Mouse (Mus musculus) spleen, postnatal 36 days (tissue): ENCODE results near the gene Gprin1.
A peak's percentile ranks its signal among the peaks of the same experiment; 100 is the strongest.

Source experiments
- DNase-seq, 2 experiments: peaks; one replicate each; pipeline ENCODE4 v3.0.0; 2022; ENCODE audit warnings: low spot score in 2 of 2, mixed read lengths in 1 of 2

Gprin1 gene

GRCm38 (mm10) chr13:54760164-54760795, 10.6 kb upstream of the Gprin1 start:
- no peak for DNase-seq

DNA sequence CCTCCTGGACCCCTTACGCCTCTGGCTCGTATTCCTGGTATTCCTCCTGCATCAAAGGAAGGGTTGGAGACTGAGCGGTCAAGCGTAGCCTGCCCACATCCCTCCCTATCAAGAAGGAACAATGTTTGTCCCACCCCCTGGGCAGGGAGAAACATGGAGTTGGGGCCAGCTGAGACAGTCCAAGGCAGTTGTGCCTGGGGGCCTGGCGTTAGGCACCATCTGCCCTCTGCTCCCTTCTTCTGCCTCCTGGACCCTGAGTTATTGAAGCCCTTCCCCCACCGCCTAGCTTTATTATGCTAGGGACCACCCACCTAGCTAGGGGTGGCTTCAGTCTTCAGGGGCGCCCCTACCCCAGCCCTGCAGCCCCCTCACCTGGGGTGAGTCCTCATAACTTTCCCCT, 9.8 kb upstream of the Gprin1 start:
- DNase-seq, result no peak

- no peak for DNase-seq
These were observed 9.2 kb upstream of the Gprin1 start for GRCm38 (mm10) chr13:54758756-54759470.

- peak; percentile 19 to 22 for DNase-seq
These were observed 8.5 kb upstream of the Gprin1 start for GRCm38 (mm10) chr13:54758045-54758755.

- no peak for DNase-seq
These were observed 7.6 kb upstream of the Gprin1 start for GRCm38 (mm10) chr13:54757093-54757830.

DNA sequence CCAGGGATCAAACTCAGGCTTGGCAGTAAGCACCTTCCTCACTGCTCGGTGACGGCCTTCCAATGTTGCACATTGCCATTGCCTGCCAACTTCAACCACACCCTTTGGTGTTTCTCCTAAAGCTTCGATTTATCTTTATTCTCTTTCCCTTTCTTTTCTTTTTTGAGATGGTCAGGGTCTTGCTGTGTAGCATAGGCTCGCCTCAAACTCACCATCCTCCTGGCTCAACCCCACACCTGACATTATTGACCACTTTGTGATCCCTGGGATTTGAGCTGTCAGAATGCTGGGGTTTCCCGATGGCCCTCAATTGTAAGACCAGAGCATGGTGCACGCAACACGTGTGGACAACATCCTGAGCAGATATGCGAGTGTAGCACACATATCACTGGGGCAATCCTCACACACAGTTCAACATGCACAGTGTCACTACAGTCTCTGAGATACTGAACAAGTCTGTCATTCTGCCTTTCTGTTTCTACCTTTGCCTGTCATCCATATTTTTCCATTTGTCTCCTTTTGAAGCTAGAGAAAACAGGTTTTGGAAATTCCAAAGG, 6.6 kb upstream of the Gprin1 start:
- DNase-seq, result no peak

- DNase-seq, result no peak
These were observed 5.6 kb upstream of the Gprin1 start for GRCm38 (mm10) chr13:54755201-54755830.

DNA sequence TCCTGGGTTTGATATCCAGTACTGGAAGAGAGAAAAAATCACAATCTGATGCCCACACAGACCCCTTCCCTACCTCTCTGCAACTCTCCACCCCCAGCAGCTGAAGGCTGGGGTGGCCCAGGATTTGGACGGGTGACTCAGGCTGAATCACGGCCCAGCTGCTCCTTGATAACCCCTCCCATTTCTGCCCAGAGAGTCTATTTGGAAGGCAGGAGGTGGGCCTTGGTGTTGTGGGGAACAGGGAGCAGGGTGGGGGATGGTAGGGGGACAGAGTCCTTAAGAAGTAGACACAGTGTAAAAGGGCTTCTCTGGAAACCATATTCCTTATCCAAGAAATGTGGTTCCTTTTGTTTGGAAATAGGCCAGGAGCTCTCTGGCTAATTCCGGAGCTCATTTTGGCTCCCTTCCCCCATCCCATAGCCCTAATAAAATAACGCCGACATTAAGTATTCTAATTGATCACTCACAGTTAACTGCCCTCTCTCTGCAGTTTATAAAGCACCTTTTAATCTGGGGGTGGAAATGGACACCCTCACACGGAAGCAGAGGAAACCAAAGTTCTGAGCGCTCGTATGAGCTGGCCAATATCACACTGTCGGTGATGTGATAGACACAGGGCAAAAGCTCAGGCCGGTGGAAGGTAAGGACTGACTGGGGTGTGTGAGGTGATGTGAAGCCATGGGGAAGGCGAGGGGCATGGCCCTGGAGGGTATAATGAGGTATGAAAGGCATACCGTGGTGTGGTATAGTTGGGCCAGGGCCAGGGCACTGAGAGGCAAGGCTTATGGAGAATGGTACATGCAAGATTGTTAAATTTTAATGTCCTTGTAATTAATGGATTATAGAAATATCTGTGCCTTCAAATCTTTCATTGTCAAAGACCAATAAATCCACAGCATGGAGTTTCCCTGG, 4.8 kb upstream of the Gprin1 start:
- no peak for DNase-seq

DNA sequence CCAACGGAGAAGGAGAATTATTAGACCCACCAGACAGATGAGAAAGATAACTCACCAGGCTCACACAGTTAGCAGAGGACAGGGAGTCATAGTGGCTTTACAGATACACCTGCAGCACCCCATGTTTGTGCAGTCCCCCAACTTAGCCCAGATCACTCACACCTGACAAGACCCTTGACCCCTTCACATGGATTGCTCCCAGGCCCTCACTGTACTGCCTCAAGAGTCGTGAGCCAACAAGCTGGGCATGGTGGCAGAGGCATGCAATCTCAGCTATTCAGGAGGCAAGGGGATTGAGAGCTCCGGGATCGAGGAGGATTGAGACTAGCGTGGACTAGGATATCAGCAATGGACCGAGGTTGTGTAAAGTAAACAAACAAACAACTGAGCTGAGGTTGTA, 4.1 kb upstream of the Gprin1 start:
- DNase-seq, result no peak

GRCm38 (mm10) chr13:54752656-54753055, 3.0 kb upstream of the Gprin1 start:
- no peak for DNase-seq

- no peak for DNase-seq
These were observed 1.0 kb upstream of the Gprin1 start for GRCm38 (mm10) chr13:54750699-54751098.

DNA sequence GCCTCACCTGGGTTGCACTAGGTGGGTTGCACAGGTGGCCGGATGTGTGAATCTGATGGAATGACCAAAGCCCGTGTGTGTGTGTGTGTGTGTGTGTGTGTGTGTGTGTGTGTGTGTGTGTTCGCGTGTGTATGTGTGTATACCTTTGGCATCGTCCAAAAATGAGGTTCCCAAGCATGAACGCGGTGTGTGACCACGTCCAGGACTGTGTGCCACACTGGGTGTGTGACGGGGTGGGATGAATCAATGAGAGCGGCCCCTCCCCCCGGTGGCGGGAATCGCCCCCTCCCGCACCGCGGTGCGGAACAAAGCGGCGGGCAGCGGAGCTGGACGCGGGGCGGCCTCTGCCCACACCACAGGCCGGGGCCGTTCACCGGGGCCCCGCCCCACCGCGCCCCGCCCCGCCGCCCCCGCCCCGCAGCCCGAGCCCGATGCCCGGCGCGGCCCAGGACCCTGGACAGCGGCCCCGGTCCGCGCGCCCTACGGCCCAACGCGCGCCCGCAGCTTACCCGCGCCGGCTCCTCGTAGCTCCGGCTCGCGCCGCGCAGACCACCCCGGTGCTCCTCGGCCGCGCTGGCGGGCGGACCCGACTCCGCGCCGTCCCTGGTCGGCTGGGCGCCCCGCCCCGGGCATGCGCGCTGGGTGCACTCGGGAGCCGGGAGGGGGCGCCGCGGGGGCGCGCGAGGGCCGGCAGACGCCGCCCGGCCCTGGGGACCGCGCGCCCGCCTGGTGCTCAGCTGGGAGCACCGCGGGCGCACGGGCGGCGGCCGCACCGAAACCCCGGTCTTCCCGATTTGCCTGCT, 412 bp downstream of the Gprin1 start:
- no peak for DNase-seq

DNA sequence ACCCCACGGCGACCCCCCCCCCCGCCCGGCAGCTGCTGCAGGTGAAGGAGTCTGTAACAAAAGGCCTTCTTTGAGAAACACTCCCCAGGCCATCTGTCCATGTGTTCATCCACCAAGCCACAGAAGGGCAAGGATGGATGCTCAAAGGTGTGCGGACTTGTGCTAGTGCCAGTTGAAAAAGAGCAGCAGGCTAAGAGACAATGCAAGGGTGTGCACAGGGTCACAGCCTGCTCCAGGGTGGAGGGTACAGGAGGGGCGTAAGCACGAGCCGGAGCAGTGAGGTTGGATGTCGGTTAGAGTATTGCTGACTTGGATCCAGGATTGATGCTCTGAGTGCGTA, 983 bp downstream of the Gprin1 start:
- no peak for DNase-seq

DNA sequence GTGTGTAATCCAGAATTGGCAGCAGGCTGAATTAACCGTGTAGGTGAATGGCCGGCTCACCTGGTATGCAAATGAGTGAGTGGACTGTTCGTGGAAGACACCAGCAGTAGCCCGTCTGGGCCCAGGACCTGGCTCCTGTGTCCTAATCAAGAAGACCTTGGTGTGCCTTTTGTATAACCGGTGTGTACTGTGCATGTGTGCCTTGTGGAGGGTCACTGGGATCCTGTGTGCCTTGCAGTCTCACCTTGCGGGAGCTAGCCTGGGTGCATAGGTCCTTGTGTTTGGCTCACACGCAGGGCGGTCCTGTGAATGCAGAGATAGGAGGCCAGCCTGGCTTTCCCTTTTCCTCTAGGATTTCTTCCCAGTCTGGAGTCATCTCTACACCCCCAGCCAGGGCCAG, 1.5 kb downstream of the Gprin1 start:
- no peak for DNase-seq

DNA sequence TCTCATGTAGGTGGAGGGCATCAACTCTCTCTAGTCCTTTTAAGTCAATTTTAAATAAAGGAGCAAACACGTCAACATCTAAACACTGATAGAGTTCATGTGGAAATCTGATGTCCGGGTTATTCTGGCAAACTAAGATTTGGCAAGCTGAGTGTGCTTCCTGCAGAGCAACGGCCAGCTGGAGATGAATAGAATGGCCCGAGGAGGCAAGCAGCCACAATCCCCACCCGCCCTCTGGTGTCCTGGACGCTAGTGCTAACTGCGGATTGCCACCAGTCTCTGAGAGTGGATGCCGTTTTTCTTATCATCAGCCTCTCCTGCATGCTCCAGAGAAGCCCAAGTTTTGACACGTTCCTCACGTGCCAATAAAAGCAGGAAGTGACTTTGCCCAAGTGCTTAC, 2.8 kb downstream of the Gprin1 start:
- DNase-seq, result no peak

DNA sequence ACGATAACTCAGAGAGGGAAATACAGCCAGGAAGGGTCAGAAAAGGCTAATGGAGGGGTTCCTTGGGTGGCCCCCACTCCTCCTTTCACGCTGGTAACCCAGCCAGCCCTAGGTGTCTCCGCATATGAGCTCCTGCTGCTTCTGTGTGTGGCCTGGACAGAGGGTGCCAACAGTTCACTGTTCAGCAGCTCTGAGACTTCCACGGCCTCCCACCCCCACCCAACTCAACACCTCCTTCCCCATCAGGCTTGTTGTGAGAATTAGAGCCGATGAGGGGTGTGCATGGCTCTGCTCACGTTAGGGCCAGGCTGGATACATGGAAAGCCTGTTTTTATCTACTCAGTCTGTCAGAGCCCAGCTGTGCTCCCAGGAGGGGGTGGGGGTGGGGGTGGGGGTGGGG, 3.6 kb downstream of the Gprin1 start:
- no peak for DNase-seq

GRCm38 (mm10) chr13:54738213-54738601, 11.5 kb downstream of the Gprin1 start:
- DNase-seq, result no peak

GRCm38 (mm10) chr13:54737488-54738212, 12.0 kb downstream of the Gprin1 start:
- DNase-seq, result no peak

DNA sequence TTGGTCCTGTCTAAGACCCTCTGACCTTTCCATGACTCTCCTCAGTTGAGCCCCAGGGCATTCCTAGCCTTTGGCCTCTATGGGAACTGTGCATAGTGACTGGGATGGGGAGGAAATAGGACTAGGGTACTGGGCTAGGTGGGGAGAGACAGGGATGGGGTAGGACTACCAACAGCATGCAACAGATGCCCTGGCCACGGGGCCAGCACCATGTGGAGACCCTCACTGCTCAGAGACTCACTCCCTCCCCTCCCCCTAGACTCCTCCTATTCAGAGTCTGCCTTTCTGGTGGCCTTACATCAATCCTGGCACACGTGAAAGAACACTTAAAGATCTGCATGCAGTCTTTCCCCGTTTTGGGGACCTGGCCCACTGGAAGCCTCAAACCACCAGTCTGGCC, 12.7 kb downstream of the Gprin1 start:
- DNase-seq, result no peak
